Mouse (Mus musculus) small intestine, adult 2 months (tissue): ENCODE data around the gene H2-Oa.

Source experiments
- CTCF ChIP-seq: fragments of 200-500 bp; IDR thresholded peaks from 2 replicates; pipeline ENCODE4 v1.5.1; 2012; ENCODE audit warnings: low read depth, mild to moderate bottlenecking, control low read depth, inconsistent platforms, low read length, moderate library complexity, mixed read lengths; ENCODE audit not compliant: insufficient replicate concordance, insufficient read length; ENCODE audit errors: extremely low read depth
- POLR2A ChIP-seq: fragments of 200-500 bp; IDR thresholded peaks from 2 replicates; pipeline ENCODE4 v1.6.1; 2012; ENCODE audit warnings: low read depth, mild to moderate bottlenecking, control low read depth, inconsistent platforms, low read length, moderate library complexity

DNA sequence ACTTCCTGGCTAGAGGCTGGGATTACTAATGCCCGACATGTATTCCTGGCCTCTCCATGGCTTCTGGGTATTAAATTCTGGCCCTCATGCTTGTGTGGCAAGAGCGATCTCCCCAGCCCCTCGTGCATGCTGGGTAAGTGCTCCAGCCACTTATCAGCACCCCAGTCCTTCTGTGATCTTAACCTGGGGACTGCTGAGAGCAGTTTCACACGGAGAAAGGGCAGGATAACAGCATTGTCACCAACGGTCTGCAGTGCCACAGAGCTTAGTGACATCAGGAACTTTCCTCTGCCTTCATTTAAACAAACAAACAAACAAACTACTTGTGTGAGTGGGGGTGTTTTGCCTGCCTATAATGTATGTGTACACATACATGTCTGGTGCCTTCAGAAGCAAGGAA lies 48.1 kb downstream of the H2-Oa start:
- TF ChIP-seq POLR2A (no peak), CTCF (no peak)
